Mouse (Mus musculus) thymus, adult 2 months (tissue): ENCODE measurements around the gene 6030468B19Rik.

Source experiments
- CTCF ChIP-seq: fragments of 200-500 bp; IDR thresholded peaks from 2 replicates; pipeline ENCODE4 v1.5.1; 2012; ENCODE audit warnings: mild to moderate bottlenecking, control low read depth, low read length, moderate library complexity, borderline replicate concordance; ENCODE audit not compliant: control insufficient read depth, poor library complexity, insufficient read depth; ENCODE audit errors: extremely low read depth
- POLR2A ChIP-seq: fragments of 200-500 bp; IDR thresholded peaks from 2 replicates; pipeline ENCODE4 v1.6.1; 2012; ENCODE audit warnings: mild to moderate bottlenecking, low read length, control low read depth, moderate library complexity; ENCODE audit not compliant: control insufficient read depth, poor library complexity, insufficient read depth; ENCODE audit errors: extremely low read depth

DNA sequence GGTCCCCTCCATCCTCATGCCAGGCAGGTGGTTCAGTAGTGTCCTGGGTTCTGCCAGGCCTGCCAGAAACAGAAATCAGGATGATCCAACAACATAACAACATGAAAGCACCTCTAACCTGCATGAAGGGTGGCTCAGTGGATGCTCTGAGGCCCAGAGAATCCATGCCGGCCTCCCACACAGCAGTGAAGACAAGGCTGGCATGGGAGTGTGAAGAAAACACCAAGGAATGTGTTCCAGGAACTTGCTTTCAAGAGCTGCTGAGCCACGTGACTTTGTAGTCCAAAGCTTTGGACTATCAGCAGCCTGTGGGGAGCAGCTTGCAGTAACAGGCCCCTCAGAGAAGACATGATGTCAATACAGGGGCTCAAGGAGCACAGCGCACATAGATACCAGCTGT lies 31.2 kb upstream of the 6030468B19Rik start:
- TF ChIP-seq CTCF = no peak
- TF ChIP-seq POLR2A = no peak
